Mouse (Mus musculus) olfactory bulb, adult 2 months (tissue): Measurements from ENCODE around the gene Gm21983.

Source experiments
- CTCF ChIP-seq: fragments of 200-500 bp; IDR thresholded peaks from 2 replicates; pipeline ENCODE4 v1.5.1; 2012; ENCODE audit warnings: low read depth, mild to moderate bottlenecking, low read length, moderate library complexity; ENCODE audit not compliant: insufficient read depth
- POLR2A ChIP-seq: fragments of 200-500 bp; IDR thresholded peaks from 2 replicates; pipeline ENCODE4 v1.6.1; 2012; ENCODE audit warnings: mild to moderate bottlenecking, low read depth, low read length, moderate library complexity; ENCODE audit not compliant: insufficient read depth

DNA sequence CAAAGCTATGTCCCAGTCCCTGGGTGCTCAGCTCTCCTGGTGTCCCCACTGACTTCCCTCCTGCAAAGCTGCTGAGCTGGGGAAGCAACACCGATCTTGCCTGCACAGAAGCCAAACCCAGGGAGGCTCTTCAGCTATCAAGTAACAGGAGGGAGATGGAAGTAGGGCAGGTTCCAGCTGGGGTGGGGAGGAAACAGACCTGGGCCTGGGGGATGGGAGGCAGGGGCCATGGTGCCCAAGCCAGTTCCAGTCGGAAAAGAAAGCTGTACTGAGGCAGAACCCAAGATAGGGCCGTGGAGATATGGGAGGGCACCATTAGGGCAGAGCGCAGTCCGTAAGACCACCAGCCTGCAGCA lies 17.5 kb downstream of the Gm21983 start:
- TF ChIP-seq POLR2A (no peak), CTCF (no peak)
